Mouse (Mus musculus) forebrain, embryonic 12.5 days (tissue): ENCODE results near the gene Dtwd1. TPM values are rescaled to one million over a fixed set of nuclear protein-coding genes. Genes with fewer than 3 reads are reported as not detected.
A peak's percentile ranks its signal among the peaks of the same experiment; 100 is the strongest.

ENCODE experiments used
- ATAC-seq: fragments of 200-750 bp; cut with Nextera tagmentation; 2 replicates; pipeline ENCODE4 v1.8.0; 2017; ENCODE audit warnings: moderate TSS enrichment; ENCODE audit not compliant: low FRiP score
- H3K27ac ChIP-seq: fragments of 300-500 bp; sonication (generic); 2 replicates; pipeline ENCODE4 v1.5.1; 2016; ENCODE audit warnings: mild to moderate bottlenecking
- H3K27me3 ChIP-seq: fragments of 300-500 bp; sonication (generic); 2 replicates; pipeline ENCODE4 v1.6.1; 2016; ENCODE audit warnings: mild to moderate bottlenecking
- H3K36me3 ChIP-seq: fragments of 300-500 bp; sonication (generic); replicated peaks from 2 replicates; pipeline ENCODE4 v1.6.1; 2016; ENCODE audit warnings: mild to moderate bottlenecking
- H3K4me1 ChIP-seq: fragments of 300-500 bp; sonication (generic); 2 replicates; pipeline ENCODE4 v1.6.1; 2016
- H3K4me2 ChIP-seq: fragments of 300-500 bp; sonication (generic); 2 replicates; pipeline ENCODE4 v1.6.1; 2016; ENCODE audit warnings: mild to moderate bottlenecking, moderate library complexity
- H3K4me3 ChIP-seq: fragments of 300-500 bp; sonication (generic); replicated peaks from 2 replicates; pipeline ENCODE4 v1.5.1; 2016; ENCODE audit warnings: mild to moderate bottlenecking
- H3K9ac ChIP-seq: fragments of 300-500 bp; sonication (generic); 2 replicates; pipeline ENCODE4 v1.6.1; 2016; ENCODE audit warnings: mild to moderate bottlenecking
- H3K9me3 ChIP-seq: fragments of 300-500 bp; sonication (generic); 2 replicates; pipeline ENCODE4 v1.6.1; 2016
- WGBS: fragments of 180-500 bp; shearing (Covaris S2); methylation state at CpG from one replicate; pipeline ENCODE4 v1.1.7; 2016; 5-methylcytosine and 5-hydroxymethylcytosine counted together
- polyA plus RNA-seq: library from polyadenylated mRNA; unstranded; fragments of >200 nt; fragmentation: Nextera tagmentation; extraction: Ambion mirVana; gene quantifications from 2 replicates; pipeline ENCODE4 v1.2.1, GENCODE M21; 2016

Gene Dtwd1
- 21.6 and 24.1 TPM in 2 replicates for polyA plus RNA-seq

DNA sequence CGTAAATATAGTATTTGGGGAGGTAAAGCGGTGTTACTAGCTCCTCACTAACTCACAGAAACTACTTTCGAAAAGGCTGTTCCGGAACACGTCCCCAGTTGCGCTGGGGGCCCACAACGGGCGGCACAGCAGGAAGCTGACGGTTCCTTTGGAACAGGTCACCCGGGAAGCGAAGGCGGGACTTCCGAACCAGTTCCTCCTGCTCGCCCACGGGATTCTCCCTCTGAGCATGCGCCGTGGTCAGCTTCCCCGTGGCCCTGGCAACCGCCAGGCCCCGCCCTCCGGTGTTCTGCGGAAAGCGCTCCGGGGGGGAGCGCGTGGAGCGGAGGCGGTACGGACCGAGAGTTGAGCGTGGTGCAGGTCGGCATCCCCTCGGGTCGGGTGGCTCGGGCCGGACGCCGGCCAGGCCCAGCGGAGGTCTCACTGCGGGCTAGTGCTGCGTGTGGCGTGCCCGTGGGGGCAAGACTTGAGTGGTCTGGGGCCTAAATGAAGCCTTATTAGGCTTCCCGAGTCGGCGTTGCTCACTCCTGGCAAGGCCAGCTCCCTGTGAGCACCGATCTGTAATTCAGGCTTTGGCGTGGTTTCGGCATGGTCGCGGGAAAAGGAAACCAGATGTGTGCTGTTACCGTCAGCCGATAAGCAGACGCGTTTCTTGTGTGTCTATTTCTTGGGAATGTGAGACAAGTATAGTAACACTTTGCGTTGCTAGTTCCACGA is at the start of gene Dtwd1, which contains the start of gene Fam227b:
Gene Dtwd1, plus strand, starts transcription at position 287 of the 717 bp plus-strand sequence.
Gene Fam227b, minus strand, starts transcription at position 150 of the 717 bp plus-strand sequence.
- Histone ChIP-seq H3K27me3 (no peaks in the 10 kb centered on the region), H3K9me3 (no peaks in the 10 kb centered on the region), H3K36me3 (peaks cover 6% of the 10 kb centered on the region; the same call in 1 of the 2 replicates), H3K4me2 (peak within 1 kb of the TSS; percentile 59), H3K27ac (peak within 1 kb of the TSS; percentile 83), H3K4me1 (peaks cover 12% of the 10 kb centered on the region), H3K9ac (peak within 1 kb of the TSS; percentile 75), H3K4me3 (peak within 1 kb of the TSS; percentile 83)
- under 1% methylated on average over 57 of the region's 57 CpGs for WGBS
- peak; percentile 100 for ATAC-seq

DNA sequence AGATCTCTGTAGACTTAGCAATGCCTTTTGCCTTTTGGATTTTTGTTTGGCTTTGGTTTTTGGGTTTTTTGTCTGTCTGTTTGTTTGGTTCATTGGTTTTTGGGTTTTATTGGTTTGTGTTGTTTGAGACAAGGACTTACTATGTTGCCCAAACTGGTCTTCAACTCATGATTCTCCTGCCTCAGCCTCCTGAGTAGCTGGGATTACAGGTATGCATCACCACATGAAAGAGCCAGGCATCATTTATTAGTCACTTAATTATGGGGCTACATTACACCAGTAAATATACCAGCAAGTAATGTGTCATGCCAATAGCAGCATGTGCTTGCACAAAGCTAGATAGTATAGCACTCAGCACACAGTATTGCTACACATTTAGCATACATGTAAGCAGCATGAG is 4.2 kb upstream of the Dtwd1 start:
- ATAC-seq: no peak
- H3K4me3 ChIP-seq: no peak overlapping the region

DNA sequence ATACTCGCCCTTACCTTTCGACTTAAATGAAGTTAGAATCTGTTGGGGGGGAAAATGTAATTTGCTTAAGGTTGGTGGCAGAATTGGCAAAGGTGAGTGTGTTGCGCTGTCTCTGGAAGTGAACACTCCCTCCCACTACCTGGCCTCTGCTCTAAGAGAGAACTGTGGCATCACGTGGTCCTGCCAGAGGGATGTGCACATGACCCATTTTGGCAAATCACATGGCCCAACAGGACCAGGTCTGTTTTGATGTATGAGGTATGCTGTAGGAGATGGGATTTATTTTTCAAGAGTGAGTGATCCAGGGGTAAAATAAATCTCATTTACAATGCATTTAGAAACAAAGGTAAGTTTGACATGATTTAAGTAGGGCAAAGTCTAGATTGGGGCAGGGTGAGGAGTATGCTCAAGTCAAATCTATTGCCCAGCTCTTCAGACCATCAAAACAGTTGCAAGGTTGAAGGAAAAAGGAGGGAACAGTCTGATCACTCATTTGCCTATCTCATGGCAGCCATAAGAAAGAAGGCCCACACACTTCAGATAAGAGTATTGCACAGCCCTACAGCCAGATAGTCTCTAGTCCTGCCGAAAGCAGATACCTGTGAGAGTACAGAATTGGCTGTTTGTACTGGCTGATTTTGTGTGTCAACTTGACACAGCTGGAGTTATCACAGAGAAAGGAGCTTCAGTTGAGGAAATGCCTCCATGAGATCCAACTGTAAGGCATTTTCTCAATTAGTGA is 13.5 kb downstream of the Dtwd1 start:
- no peak for ATAC-seq
- H3K27me3 ChIP-seq: no peaks in the 10 kb centered on the region
- no peak overlapping the region for H3K9ac ChIP-seq
- no peaks in the 10 kb centered on the region for H3K4me1 ChIP-seq
- H3K36me3 ChIP-seq: peaks cover 18% of the 10 kb centered on the region
- no peak overlapping the region for H3K27ac ChIP-seq
- H3K4me3 ChIP-seq: no peak overlapping the region
- WGBS: 92% methylated on average over 5 of the region's 5 CpGs
- H3K4me2 ChIP-seq: no peak overlapping the region
- no peaks in the 10 kb centered on the region for H3K9me3 ChIP-seq

More for the DNA sequence above, 4.2 kb upstream of the Dtwd1 start:
- Histone ChIP-seq H3K9me3 (no peaks in the 10 kb centered on the region), H3K9ac (no peak overlapping the region), H3K27ac (no peak overlapping the region), H3K27me3 (no peaks in the 10 kb centered on the region), H3K36me3 (no peaks in the 10 kb centered on the region), H3K4me2 (no peak overlapping the region), H3K4me1 (0 out of 2 replicates have a peak, but pooled peaks cover 3% of the 10 kb centered on the region)

DNA sequence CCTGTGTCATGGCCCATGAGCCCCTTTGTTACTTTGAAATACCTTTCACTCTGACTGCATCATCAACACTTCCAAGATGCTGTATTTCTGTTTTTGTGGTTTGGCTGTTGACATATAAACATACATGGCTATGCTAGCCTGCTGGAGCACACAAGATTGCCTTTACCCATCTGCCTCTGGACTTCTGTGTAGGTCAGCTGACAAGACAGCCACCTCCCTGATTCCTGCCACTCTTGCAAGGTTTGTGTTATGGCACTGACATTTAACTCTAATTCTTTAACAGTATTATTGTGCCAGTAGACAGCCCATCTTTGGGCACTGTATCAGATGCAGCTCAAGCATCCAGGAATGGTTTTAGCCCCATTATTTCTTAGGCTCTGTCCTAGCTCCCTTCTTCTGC is 14.4 kb downstream of the Dtwd1 start:
- no peak for ATAC-seq
- no peaks in the 10 kb centered on the region for H3K27me3 ChIP-seq
- no peak overlapping the region for H3K27ac ChIP-seq
- peaks cover 18% of the 10 kb centered on the region for H3K36me3 ChIP-seq
- no peak overlapping the region for H3K9ac ChIP-seq
- no peaks in the 10 kb centered on the region for H3K4me1 ChIP-seq
- no peaks in the 10 kb centered on the region for H3K9me3 ChIP-seq
- H3K4me2 ChIP-seq: no peak overlapping the region
- H3K4me3 ChIP-seq: no peak overlapping the region

DNA sequence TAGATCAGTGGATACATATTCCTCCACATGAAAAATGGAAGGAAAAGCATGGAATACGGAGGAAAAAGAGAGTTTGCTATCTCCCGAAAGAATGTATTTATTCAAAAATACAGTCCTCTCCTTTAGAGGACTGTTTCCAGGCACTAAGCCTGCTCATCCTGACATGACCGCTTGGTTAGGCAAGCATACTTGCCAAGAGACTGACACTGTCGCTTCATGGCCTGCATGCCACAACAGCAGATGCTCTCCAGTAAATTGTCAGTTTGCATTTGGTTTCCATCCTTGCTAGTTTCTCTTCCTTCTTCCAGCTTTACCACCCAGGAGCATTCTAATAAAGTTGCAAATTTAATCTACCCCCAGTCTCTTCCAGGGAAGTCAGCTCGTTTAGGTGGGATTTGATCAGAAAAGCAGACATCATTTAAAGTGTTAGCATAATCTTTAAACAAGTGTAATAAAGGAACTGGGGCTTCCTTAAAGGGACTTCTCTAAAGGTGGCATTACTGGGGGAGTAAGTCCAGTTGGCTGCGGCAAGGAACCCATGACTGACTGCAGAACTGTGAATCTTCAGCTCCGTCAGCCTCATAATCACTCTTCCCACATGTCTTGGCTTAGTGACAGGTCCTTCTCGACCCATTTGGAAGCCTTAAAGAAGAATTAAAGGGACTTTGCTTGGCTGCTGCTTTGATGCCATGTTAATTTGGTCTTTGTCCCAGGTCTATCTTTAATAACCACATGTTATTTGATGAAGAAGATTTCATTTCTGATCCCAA is 15.1 kb downstream of the Dtwd1 start:
- Histone ChIP-seq H3K36me3 (peaks cover 11% of the 10 kb centered on the region; the same call in 1 of the 2 replicates), H3K9ac (no peak overlapping the region), H3K27ac (no peak overlapping the region), H3K27me3 (no peaks in the 10 kb centered on the region), H3K4me1 (no peaks in the 10 kb centered on the region), H3K9me3 (no peaks in the 10 kb centered on the region), H3K4me3 (no peak overlapping the region), H3K4me2 (no peak overlapping the region)
- no peak for ATAC-seq
- 91% methylated on average over 8 of the region's 8 CpGs for WGBS

DNA sequence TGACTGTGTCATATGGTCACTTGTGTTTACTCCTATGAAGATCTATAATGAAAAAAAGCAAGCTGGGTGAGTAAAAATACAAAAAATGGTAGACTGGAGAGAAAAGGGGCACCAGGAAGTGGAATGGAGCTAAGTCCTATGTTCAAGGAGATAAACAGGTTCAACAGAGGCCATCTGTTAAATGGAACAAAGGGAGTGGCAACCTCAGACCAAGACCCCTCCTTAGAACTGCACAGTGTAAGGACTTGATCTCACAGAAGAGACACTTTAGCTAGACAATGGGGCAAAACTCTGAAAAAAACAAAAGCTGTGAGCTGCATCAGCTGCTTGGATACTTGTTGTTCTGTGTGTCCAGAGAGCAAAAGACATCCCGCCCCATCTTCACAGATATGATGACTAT is 19.5 kb downstream of the Dtwd1 start:
- peaks cover 4% of the 10 kb centered on the region; the same call in 1 of the 2 replicates for H3K36me3 ChIP-seq
- H3K27ac ChIP-seq: no peak overlapping the region
- H3K9ac ChIP-seq: no peak overlapping the region
- H3K4me2 ChIP-seq: no peak overlapping the region
- WGBS: 92% methylated on average over 1 of the region's 1 CpGs
- no peaks in the 10 kb centered on the region for H3K4me1 ChIP-seq
- H3K4me3 ChIP-seq: no peak overlapping the region
- no peaks in the 10 kb centered on the region for H3K9me3 ChIP-seq
- no peaks in the 10 kb centered on the region for H3K27me3 ChIP-seq
- ATAC-seq: no peak

DNA sequence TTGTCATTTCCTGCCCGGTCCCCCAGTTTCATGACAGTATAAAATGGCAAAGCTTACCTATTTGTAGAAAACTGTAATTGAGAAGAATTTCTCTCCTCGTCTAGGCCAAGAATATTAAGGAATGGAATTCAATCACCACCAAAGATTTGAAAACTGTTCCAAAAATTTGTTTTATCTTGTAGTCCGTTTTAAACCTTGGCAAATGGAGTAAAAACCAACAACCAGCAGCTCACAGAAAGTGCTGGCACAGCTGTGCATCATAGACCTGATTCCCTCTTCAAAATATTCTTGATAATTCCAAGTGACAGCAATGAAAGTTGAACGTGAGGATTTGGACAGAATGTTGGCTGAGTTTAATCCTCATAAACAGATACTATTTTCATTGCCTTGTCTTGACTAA is 39.4 kb downstream of the Dtwd1 start:
- H3K36me3 ChIP-seq: no peaks in the 10 kb centered on the region
- no peak for ATAC-seq
- H3K4me2 ChIP-seq: no peak overlapping the region
- H3K4me1 ChIP-seq: no peaks in the 10 kb centered on the region
- H3K4me3 ChIP-seq: no peak overlapping the region
- H3K27ac ChIP-seq: no peak overlapping the region
- H3K9ac ChIP-seq: no peak overlapping the region
- no peaks in the 10 kb centered on the region for H3K27me3 ChIP-seq
- WGBS: 86% methylated on average over 4 of the region's 4 CpGs
- H3K9me3 ChIP-seq: no peaks in the 10 kb centered on the region

DNA sequence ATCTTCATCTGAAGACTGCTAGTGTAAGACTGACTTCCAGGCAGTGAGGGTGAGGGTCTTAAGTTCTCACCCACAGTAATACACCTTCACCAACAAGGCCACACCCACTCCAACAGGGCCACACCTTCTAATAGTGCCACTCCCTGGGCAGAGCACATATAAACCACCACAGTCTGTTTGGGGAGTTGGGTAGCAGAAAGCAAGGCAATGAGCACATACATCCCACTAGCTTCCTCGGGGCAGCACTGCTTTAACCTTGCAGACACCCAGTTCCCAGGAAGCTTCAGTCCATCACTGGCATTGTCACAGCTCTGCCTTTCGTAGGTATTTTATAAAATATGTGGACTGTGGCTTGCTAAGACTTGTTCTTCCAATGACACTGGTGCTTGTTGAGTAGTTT is 40.2 kb downstream of the Dtwd1 start:
- Histone ChIP-seq H3K9ac (no peak overlapping the region), H3K9me3 (no peaks in the 10 kb centered on the region), H3K36me3 (no peaks in the 10 kb centered on the region), H3K4me1 (no peaks in the 10 kb centered on the region), H3K27me3 (no peaks in the 10 kb centered on the region), H3K4me3 (no peak overlapping the region), H3K4me2 (no peak overlapping the region), H3K27ac (no peak overlapping the region)
- ATAC-seq: no peak
- WGBS: 78% methylated on average over 2 of the region's 2 CpGs

DNA sequence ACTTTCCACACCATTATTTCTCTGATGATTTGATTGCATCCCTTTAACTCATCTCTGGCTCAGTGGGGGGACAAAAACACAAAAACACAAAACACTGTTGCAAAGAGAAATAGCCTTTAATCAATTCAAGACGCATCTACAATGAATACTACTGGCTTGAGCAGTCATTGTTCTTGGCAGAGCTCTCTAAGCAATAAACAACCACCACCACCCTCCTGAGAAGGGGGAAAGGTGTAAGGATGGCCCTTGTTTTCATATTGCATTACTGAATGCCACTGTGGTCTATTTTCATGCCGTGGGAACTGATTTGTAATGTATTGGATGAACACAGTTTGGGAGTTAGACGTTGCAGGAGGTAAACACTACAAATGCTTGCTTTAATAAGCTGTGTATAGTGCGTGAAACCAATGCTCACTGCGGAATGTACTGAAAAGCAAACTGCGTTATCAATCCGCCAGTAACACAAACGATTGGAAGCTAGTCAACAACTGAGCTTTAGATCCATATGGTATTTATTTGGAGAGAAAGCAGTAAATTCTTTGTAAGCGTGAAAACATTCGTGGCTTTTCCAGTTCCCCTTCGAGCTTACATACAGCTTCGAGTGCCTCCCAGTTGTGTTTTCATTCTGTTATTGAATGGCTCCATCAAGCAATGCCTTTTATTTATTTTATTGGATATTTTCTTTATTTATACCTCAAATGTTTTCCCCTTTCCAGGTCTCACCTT is 43.9 kb downstream of the Dtwd1 start:
- WGBS: 78% methylated on average over 12 of the region's 12 CpGs
- no peaks in the 10 kb centered on the region for H3K36me3 ChIP-seq
- H3K4me1 ChIP-seq: no peaks in the 10 kb centered on the region
- no peak overlapping the region for H3K9ac ChIP-seq
- H3K9me3 ChIP-seq: no peaks in the 10 kb centered on the region
- no peak for ATAC-seq
- H3K27ac ChIP-seq: no peak overlapping the region
- no peak overlapping the region for H3K4me3 ChIP-seq
- no peak overlapping the region for H3K4me2 ChIP-seq
- H3K27me3 ChIP-seq: no peaks in the 10 kb centered on the region

DNA sequence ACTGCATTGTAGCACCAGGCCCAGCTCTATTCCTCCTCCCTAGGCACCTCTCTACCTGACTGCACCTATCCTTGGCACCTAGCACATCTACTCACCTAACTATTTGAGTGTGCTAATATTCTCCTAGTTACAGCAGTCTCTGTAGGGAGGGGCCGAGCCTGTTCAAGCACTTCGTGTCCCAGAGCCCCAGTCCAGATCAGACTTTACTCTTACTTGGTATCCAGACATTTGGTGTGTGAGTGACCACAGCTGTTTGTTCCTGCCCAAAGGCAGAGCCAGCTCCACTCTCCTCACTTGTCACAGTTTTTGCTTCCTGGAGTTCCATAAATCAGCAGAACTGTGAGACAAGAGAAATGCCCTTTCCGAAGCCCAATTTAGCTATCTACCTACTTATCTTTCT is 47.0 kb downstream of the Dtwd1 start:
- no peaks in the 10 kb centered on the region for H3K27me3 ChIP-seq

DNA sequence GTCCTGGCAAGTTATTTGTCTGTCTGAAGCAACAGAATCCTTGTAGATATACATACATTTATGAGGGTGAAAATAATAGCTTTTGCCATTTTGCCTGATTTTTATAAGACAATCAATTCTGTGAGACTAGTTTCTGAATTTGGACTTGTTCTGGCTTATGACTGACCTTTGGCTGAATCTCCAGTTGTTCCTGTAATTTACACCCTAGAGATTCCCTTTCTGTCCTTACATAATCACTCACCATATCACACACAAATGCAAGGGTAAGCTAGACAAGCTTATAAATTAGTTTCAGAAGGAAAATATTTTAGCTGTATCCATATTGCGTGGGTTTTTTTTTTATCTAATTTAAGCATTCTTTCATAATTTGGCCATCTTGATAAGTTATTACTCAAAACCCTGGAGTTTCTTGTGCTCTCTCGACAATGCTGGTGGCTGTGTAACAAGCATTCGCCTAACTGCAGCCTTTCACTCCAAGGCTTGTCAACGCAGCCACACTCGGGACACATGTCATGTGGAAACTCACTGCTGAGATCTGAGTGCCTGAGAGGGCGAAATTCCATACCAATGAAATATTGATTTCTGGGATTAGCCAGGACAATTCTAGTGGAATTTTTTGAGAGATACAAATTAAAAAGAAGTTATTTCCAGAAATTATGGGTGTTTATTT is 59.2 kb downstream of the Dtwd1 start:
- Histone ChIP-seq H3K27me3 (no peaks in the 10 kb centered on the region), H3K4me1 (no peaks in the 10 kb centered on the region), H3K4me3 (no peak overlapping the region), H3K36me3 (no peaks in the 10 kb centered on the region), H3K27ac (no peak overlapping the region), H3K4me2 (no peak overlapping the region), H3K9me3 (no peaks in the 10 kb centered on the region), H3K9ac (no peak overlapping the region)
- ATAC-seq: no peak
- 86% methylated on average over 6 of the region's 6 CpGs for WGBS

More for the DNA sequence above, 47.0 kb downstream of the Dtwd1 start:
- Histone ChIP-seq H3K4me2 (no peak overlapping the region), H3K36me3 (no peaks in the 10 kb centered on the region), H3K27ac (no peak overlapping the region), H3K4me1 (no peaks in the 10 kb centered on the region), H3K9ac (no peak overlapping the region), H3K9me3 (no peaks in the 10 kb centered on the region), H3K4me3 (no peak overlapping the region)
- no peak for ATAC-seq
- 96% methylated on average over 3 of the region's 3 CpGs for WGBS
